Mouse (Mus musculus) heart, postnatal 0 days (tissue): ENCODE results near the gene Mindy1. TPM values are rescaled to one million over a fixed set of nuclear protein-coding genes. Genes with fewer than 3 reads are reported as not detected.

ENCODE experiments used
- ATAC-seq: fragments of 200-750 bp; cut with Nextera tagmentation; 2 replicates; pipeline ENCODE4 v1.8.0; 2017; ENCODE audit warnings: low read depth, moderate number of reproducible peaks, moderate library complexity; ENCODE audit not compliant: insufficient read depth
- DNase-seq: peaks from one replicate; pipeline ENCODE4 v3.0.0-alpha.2; 2016; ENCODE audit warnings: low spot score
- H3K27ac ChIP-seq: fragments of 300-500 bp; sonication (generic); 2 replicates; pipeline ENCODE4 v1.5.1; 2014; ENCODE audit warnings: low read depth, mild to moderate bottlenecking
- H3K27me3 ChIP-seq: fragments of 300-500 bp; sonication (generic); 2 replicates; pipeline ENCODE4 v1.6.1; 2014; ENCODE audit warnings: low read length, mixed read lengths; ENCODE audit not compliant: control insufficient read depth, insufficient read depth
- H3K36me3 ChIP-seq: fragments of 300-500 bp; sonication (generic); replicated peaks from 2 replicates; pipeline ENCODE4 v1.6.1; 2014; ENCODE audit warnings: low read length, mixed read lengths; ENCODE audit not compliant: control insufficient read depth, insufficient read depth
- H3K4me1 ChIP-seq: fragments of 300-500 bp; sonication (generic); 2 replicates; pipeline ENCODE4 v1.6.1; 2014; ENCODE audit warnings: antibody characterized with exemption; ENCODE audit not compliant: control insufficient read depth, insufficient read depth
- H3K4me2 ChIP-seq: fragments of 300-500 bp; sonication (generic); 2 replicates; pipeline ENCODE4 v1.6.1; 2014; ENCODE audit warnings: low read depth, mild to moderate bottlenecking, low read length, moderate library complexity
- H3K4me3 ChIP-seq: fragments of 300-500 bp; sonication (generic); 2 replicates; pipeline ENCODE4 v1.5.1; 2014; ENCODE audit warnings: low read depth, low read length
- H3K9ac ChIP-seq: fragments of 300-500 bp; sonication (generic); replicated peaks from 2 replicates; pipeline ENCODE4 v1.6.1; 2014; ENCODE audit warnings: low read depth, low read length, mixed read lengths
- H3K9me3 ChIP-seq: fragments of 300-500 bp; sonication (generic); replicated peaks from 2 replicates; pipeline ENCODE4 v1.6.1; 2016; ENCODE audit warnings: low read length; ENCODE audit not compliant: control insufficient read depth
- CTCF ChIP-seq: IDR thresholded peaks from 2 replicates; pipeline ENCODE4 v1.5.1; 2016; ENCODE audit warnings: antibody characterized with exemption, control low read depth, low read depth
- EP300 ChIP-seq: IDR thresholded peaks from 2 replicates; pipeline ENCODE4 v1.6.1; 2016; ENCODE audit warnings: antibody characterized with exemption, low read depth
- WGBS: fragments of 180-500 bp; shearing (Covaris S2); extraction: QIAGEN DNeasy Blood & Tissue Kit; methylation state at CpG from one replicate; pipeline ENCODE4 v1.1.7; 2014; 5-methylcytosine and 5-hydroxymethylcytosine counted together
- polyA plus RNA-seq: library from polyadenylated mRNA; unstranded; fragments of >200 nt; fragmentation: Nextera tagmentation; extraction: Ambion mirVana; gene quantifications from 2 replicates; pipeline ENCODE4 v1.2.1, GENCODE M21; 2015
- total RNA-seq: library from RNA; depleted of rRNA; stranded (reverse); fragments of >200 nt; gene quantifications from 2 replicates; pipeline ENCODE4 v1.2.3, GENCODE M21; 2014; ENCODE audit warnings: low replicate concordance

Gene Mindy1
- total and polyA plus RNA-seq, 2 experiments from 2014 or later, result 27.8 to 64.4 TPM

DNA sequence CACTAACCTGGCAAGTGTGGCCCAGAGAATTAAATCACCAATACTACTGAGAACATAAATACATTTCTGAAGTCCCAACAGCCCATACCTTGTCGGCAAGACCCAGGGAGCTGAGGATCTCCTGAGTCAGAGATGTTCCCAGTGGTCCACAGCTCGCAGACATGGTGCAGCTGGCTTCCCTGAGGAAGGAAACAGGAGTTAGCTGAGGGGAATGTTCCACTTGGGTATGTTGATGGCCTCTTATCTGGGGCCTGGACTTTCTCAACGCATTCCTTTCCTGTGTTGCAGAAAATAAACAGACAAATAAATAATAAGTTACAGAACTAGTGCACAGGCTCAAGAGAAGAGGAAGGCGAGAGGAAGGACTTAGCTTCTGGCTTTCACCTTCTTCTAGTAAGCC is 25.1 kb downstream of the Mindy1 start:
- DNase-seq (peak; percentile 31), ATAC-seq (no peak)
- Histone ChIP-seq H3K4me3 (no peak overlapping the region), H3K9ac (no peak overlapping the region), H3K27ac (no peak overlapping the region), H3K36me3 (no peaks in the 10 kb centered on the region), H3K27me3 (no peaks in the 10 kb centered on the region), H3K4me1 (no peaks in the 10 kb centered on the region), H3K4me2 (no peak overlapping the region), H3K9me3 (no peaks in the 10 kb centered on the region)
- TF ChIP-seq EP300, result no peak
- no peak for TF ChIP-seq CTCF
- 19% methylated on average over 4 of the region's 4 CpGs for WGBS

DNA sequence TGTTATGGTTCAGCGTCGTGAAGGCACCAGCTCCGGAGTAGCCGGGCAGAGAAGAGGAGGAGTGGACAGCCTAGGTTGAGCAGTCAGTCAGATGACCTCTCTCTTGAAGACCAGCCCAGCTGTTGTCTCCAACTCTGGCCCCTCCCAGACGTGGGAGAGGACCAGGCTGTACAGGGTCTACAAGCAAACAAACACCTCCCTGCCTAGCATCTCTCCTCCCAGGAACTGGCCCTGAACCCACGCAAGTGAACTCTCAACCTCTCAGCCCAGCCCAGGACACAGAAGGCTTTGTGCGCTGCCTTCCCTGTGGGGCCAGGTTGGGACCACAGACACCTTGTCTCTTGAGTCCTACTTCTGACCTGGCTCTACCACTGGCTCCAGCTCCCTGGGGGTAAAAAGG is 26.0 kb downstream of the Mindy1 start, which contains the start of gene Anxa9:
Anxa9 (minus strand) TSS at position 77 of the 400 bp plus-strand sequence.
- Histone ChIP-seq H3K9ac (no peak within 1 kb of the TSS), H3K4me2 (no peak within 1 kb of the TSS), H3K9me3 (no peaks in the 10 kb centered on the region), H3K4me3 (no peak within 1 kb of the TSS), H3K27ac (no peak within 1 kb of the TSS), H3K27me3 (no peaks in the 10 kb centered on the region), H3K4me1 (no peaks in the 10 kb centered on the region), H3K36me3 (no peaks in the 10 kb centered on the region)
- 61% methylated on average over 7 of the region's 7 CpGs for WGBS
- DNase-seq (no peak), ATAC-seq (peak; percentile 29; the same call in 1 of the 2 replicates)
- TF ChIP-seq EP300, result no peak
- TF ChIP-seq CTCF, result no peak

DNA sequence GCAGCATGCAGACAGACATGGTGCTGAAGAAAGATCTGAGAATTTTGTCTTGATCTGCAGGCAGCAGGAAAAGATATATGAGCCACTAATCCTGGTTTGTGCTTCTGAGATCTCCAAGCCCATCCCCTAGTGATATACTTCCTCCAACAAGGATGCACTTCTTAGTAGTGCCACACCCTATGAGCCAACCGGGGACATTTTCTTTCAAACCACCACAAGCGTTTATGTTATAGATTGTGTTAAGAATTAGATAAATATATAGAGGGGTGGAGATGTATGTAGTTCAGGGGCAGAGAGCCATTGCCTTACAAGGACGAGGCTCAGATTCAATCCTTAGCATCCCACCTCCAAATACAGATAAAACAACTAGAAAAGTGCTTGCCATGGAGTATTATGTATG is 29.4 kb downstream of the Mindy1 start:
- Histone ChIP-seq H3K4me3 (no peak overlapping the region), H3K4me1 (0 out of 2 replicates have a peak, but pooled peaks cover 2% of the 10 kb centered on the region), H3K27me3 (no peaks in the 10 kb centered on the region), H3K4me2 (no peak overlapping the region), H3K9ac (no peak overlapping the region), H3K9me3 (no peaks in the 10 kb centered on the region), H3K36me3 (no peaks in the 10 kb centered on the region), H3K27ac (no peak overlapping the region)
- no peak for DNase-seq
- no peak for TF ChIP-seq EP300
- no peak for TF ChIP-seq CTCF
- WGBS, result 48% methylated on average over 3 of the region's 3 CpGs
- ATAC-seq, result no peak

DNA sequence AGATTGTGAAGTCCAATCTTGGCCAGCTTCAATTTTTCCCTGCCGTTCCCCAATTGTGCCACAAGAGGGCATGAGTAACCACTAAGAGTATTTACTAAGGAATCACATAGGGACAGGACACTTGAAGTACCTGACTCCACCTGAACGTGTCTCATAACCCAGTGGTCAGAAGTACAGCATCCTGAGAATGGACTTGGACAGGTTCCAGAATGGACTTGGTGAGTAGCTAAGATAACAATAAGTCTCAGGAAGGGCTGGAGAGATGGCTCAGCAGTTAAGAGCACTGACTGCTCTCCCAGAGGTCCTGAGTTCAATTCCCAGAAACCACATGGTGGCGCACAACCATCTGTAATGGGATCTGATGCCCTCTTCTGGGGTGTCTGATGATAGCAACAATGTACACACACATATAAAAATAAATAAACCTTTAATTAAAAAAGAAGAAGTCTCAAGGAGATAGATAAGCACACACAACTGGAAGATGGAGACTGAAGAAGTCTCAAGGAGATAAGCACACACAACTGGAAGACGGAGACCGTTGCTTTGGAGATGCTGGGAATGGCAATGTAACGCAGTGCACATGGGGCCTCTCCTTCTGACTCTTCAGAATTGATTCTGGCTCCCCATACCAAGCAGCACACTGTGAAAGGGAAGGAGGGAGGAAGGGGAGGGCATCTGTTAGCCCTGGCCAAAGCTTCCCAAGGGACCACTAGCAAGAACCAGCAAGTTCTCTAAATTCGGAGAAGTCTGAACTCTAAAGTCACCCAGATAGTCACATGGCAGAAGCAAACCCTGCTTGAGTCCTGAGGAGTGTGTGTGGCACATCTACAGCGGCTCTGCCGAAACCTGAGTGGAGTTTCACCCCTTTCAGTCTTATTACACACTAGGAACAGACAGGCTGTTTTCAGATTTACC is 30.1 kb downstream of the Mindy1 start:
- DNase-seq (peak; percentile 72), ATAC-seq (no peak)
- WGBS, result 62% methylated on average over 9 of the region's 9 CpGs
- H3K4me1 ChIP-seq, result 0 out of 2 replicates have a peak, but pooled peaks cover 4% of the 10 kb centered on the region
- H3K4me2 ChIP-seq, result no peak overlapping the region
- H3K9me3 ChIP-seq, result no peaks in the 10 kb centered on the region
- no peaks in the 10 kb centered on the region for H3K36me3 ChIP-seq
- no peak overlapping the region for H3K9ac ChIP-seq
- TF ChIP-seq CTCF (peak; percentile 77), EP300 (no peak)
- H3K27ac ChIP-seq, result no peak overlapping the region
- H3K4me3 ChIP-seq, result no peak overlapping the region
- no peaks in the 10 kb centered on the region for H3K27me3 ChIP-seq

DNA sequence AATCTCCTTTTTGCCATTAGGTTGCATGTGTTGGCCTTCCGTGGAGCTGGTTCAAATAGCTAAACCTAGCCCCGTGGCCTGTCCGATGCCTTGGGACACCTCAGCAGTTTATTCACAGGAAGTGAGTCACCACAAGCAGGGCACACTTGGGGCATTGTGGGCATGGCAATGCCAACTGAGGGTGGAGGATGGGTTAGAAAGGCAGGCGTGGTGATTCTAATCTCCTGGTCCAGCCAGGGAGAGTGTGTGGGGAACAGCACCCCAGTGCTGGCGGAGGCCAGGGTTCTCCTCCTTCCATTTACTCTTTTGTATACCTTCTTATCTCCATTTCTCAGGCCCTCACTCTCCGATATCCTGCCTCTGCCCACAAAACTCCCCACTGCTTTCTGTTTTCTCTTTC is 31.5 kb downstream of the Mindy1 start:
- Histone ChIP-seq H3K27ac (no peak overlapping the region), H3K9ac (no peak overlapping the region), H3K4me2 (no peak overlapping the region), H3K9me3 (no peaks in the 10 kb centered on the region), H3K4me3 (no peak overlapping the region), H3K27me3 (no peaks in the 10 kb centered on the region), H3K4me1 (peaks cover 14% of the 10 kb centered on the region), H3K36me3 (no peaks in the 10 kb centered on the region)
- DNase-seq (no peak), ATAC-seq (no peak)
- TF ChIP-seq EP300 (no peak), CTCF (no peak)
- 64% methylated on average over 6 of the region's 6 CpGs for WGBS

DNA sequence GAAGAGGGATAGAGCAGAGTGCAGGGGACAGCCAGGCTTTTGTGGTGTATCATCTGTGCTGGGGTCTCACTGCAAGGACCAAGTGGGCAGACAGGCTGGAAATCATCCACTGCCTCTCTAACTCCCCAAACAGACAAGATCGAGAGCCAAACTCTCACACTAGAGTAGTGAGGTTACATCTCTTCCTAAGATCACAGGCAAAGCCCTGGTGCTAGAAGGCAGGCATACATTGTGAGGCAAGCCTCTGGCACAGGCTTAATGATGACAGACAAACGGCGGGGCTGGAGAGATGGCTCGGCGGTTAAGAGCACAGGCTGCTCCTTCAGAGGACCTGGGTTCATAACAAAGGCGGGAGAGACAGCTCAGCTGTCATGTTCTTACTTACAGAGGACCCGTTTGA is 32.3 kb downstream of the Mindy1 start:
- DNase-seq, result no peak
- no peaks in the 10 kb centered on the region for H3K27me3 ChIP-seq
- no peak overlapping the region for H3K4me2 ChIP-seq
- WGBS, result 63% methylated on average over 7 of the region's 7 CpGs
- H3K4me3 ChIP-seq, result no peak overlapping the region
- H3K27ac ChIP-seq, result no peak overlapping the region
- TF ChIP-seq EP300, result no peak
- no peak for TF ChIP-seq CTCF
- peaks cover 20% of the 10 kb centered on the region for H3K4me1 ChIP-seq
- no peak for ATAC-seq
- H3K9me3 ChIP-seq, result no peaks in the 10 kb centered on the region
- no peaks in the 10 kb centered on the region for H3K36me3 ChIP-seq
- H3K9ac ChIP-seq, result no peak overlapping the region
